Mouse (Mus musculus) small intestine, adult 2 months (tissue): Measurements from ENCODE around the gene Mrc2.

Experiments used
- CTCF ChIP-seq: fragments of 200-500 bp; IDR thresholded peaks from 2 replicates; pipeline ENCODE4 v1.5.1; 2012; ENCODE audit warnings: low read depth, mild to moderate bottlenecking, control low read depth, inconsistent platforms, low read length, moderate library complexity, mixed read lengths; ENCODE audit not compliant: insufficient replicate concordance, insufficient read length; ENCODE audit errors: extremely low read depth
- POLR2A ChIP-seq: fragments of 200-500 bp; IDR thresholded peaks from 2 replicates; pipeline ENCODE4 v1.6.1; 2012; ENCODE audit warnings: low read depth, mild to moderate bottlenecking, control low read depth, inconsistent platforms, low read length, moderate library complexity

DNA sequence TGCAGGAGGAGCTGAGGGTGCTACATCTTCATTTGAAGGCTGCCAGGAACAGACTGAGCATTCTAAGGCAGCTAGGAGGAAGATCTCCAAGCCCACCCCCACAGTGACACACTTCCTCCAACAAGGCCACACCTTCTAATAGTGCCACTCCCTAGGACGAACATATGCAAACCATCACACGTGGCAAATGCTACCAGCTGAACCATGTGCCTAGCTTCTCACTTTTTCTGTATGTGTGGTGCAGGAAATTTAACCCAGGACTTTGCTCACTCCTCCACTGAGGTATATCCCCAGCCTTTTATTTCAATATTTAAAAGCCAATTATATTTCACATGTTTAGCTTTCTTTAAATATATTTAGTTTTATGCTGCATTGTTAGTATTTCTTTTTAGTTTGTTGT, 28.6 kb downstream of the Mrc2 start:
- TF ChIP-seq POLR2A (no peak), CTCF (no peak)
